Mouse (Mus musculus): ENCODE measurements at regions not wholly inside any gene's neighbourhood (a gene's known extent, or its start where the extent isn't known, plus 50 kb on each side); places are given as distances from the start of the nearest gene placed in this dataset.

GRCm38 (mm10) chr2:53619681-53620080, 428.2 kb downstream of the Arl6ip6 start:
- TF ChIP-seq CTCF (conservative IDR thresholded peaks at IDR 0.05; ENCODE audit: low read length) (no peak), POU5F1 (IDR thresholded peaks at IDR 0.05; ENCODE audit: borderline replicate concordance, low read length) (no peak), NANOG (IDR thresholded peaks at IDR 0.05; ENCODE audit: borderline replicate concordance, low read length) (no peak)
